Mouse (Mus musculus): ENCODE results near the gene Fiz1. TPM values are rescaled to one million over a fixed set of nuclear protein-coding genes. Genes with fewer than 3 reads are reported as not detected.

Gene Fiz1
- 25.6 and 32.0 TPM in 2 replicates for total RNA-seq (2017)

GRCm38 (mm10) chr7:5014251-5015117 lies at the start of gene Fiz1, which contains the start of gene Zfp524:
Fiz1 (minus strand) TSS chr7:5014697.
Zfp524 (plus strand) TSS chr7:5014415.
- ATAC-seq (replicated peaks in 1 of 2; ENCODE audit: insufficient read depth in 1 of 2, low FRiP score in 2 of 2, low TSS enrichment in 1 of 2, low read depth in 1 of 2, poor library complexity in 2 of 2, severe bottlenecking in 2 of 2), result peak; percentile 61 to 66

- no peak for ATAC-seq (replicated peaks in 1 of 2; ENCODE audit: insufficient read depth in 1 of 2, low FRiP score in 2 of 2, low TSS enrichment in 1 of 2, low read depth in 1 of 2, poor library complexity in 2 of 2, severe bottlenecking in 2 of 2)
These were observed 48.0 kb upstream of the Fiz1 start for GRCm38 (mm10) chr7:5062360-5063001.

GRCm38 (mm10) chr7:5061774-5062359 lies 47.4 kb upstream of the Fiz1 start, which contains the start of gene U2af2:
U2af2 (plus strand) TSS chr7:5062143.
- peak; percentile 12 to 33; a peak in 2 of 4 replicates for ATAC-seq (replicated peaks in 1 of 2; ENCODE audit: insufficient read depth in 1 of 2, low FRiP score in 2 of 2, low TSS enrichment in 1 of 2, low read depth in 1 of 2, poor library complexity in 2 of 2, severe bottlenecking in 2 of 2)

GRCm38 (mm10) chr7:5060944-5061773 lies 46.7 kb upstream of the Fiz1 start:
- ATAC-seq (replicated peaks in 1 of 2; ENCODE audit: insufficient read depth in 1 of 2, low FRiP score in 2 of 2, low TSS enrichment in 1 of 2, low read depth in 1 of 2, poor library complexity in 2 of 2, severe bottlenecking in 2 of 2), result peak; percentile 68 to 69

GRCm38 (mm10) chr7:5060239-5060731 lies 45.8 kb upstream of the Fiz1 start:
- ATAC-seq (replicated peaks in 1 of 2; ENCODE audit: insufficient read depth in 1 of 2, low FRiP score in 2 of 2, low TSS enrichment in 1 of 2, low read depth in 1 of 2, poor library complexity in 2 of 2, severe bottlenecking in 2 of 2), result peak in 1 of 2 experiments; percentile 21; a peak in 1 of 4 replicates

- ATAC-seq (replicated peaks in 1 of 2; ENCODE audit: insufficient read depth in 1 of 2, low FRiP score in 2 of 2, low TSS enrichment in 1 of 2, low read depth in 1 of 2, poor library complexity in 2 of 2, severe bottlenecking in 2 of 2), result no peak
These were observed 44.9 kb upstream of the Fiz1 start for GRCm38 (mm10) chr7:5059421-5059820.

GRCm38 (mm10) chr7:5058631-5059030 lies 44.1 kb upstream of the Fiz1 start:
- no peak for ATAC-seq (replicated peaks in 1 of 2; ENCODE audit: insufficient read depth in 1 of 2, low FRiP score in 2 of 2, low TSS enrichment in 1 of 2, low read depth in 1 of 2, poor library complexity in 2 of 2, severe bottlenecking in 2 of 2)

GRCm38 (mm10) chr7:5057804-5058203 lies 43.3 kb upstream of the Fiz1 start:
- peak; percentile 6 to 10; a peak in 2 of 4 replicates for ATAC-seq (replicated peaks in 1 of 2; ENCODE audit: insufficient read depth in 1 of 2, low FRiP score in 2 of 2, low TSS enrichment in 1 of 2, low read depth in 1 of 2, poor library complexity in 2 of 2, severe bottlenecking in 2 of 2)

GRCm38 (mm10) chr7:5057381-5057780 lies 42.9 kb upstream of the Fiz1 start:
- ATAC-seq (replicated peaks in 1 of 2; ENCODE audit: insufficient read depth in 1 of 2, low FRiP score in 2 of 2, low TSS enrichment in 1 of 2, low read depth in 1 of 2, poor library complexity in 2 of 2, severe bottlenecking in 2 of 2), result no peak

GRCm38 (mm10) chr7:5056651-5057263 lies 42.3 kb upstream of the Fiz1 start:
- ATAC-seq (replicated peaks in 1 of 2; ENCODE audit: insufficient read depth in 1 of 2, low FRiP score in 2 of 2, low TSS enrichment in 1 of 2, low read depth in 1 of 2, poor library complexity in 2 of 2, severe bottlenecking in 2 of 2), result no peak

- ATAC-seq (replicated peaks in 1 of 2; ENCODE audit: insufficient read depth in 1 of 2, low FRiP score in 2 of 2, low TSS enrichment in 1 of 2, low read depth in 1 of 2, poor library complexity in 2 of 2, severe bottlenecking in 2 of 2), result no peak
These were observed 39.1 kb upstream of the Fiz1 start for GRCm38 (mm10) chr7:5053456-5054179.

- no peak for ATAC-seq (replicated peaks in 1 of 2; ENCODE audit: insufficient read depth in 1 of 2, low FRiP score in 2 of 2, low TSS enrichment in 1 of 2, low read depth in 1 of 2, poor library complexity in 2 of 2, severe bottlenecking in 2 of 2)
These were observed 38.4 kb upstream of the Fiz1 start for GRCm38 (mm10) chr7:5052931-5053343.

GRCm38 (mm10) chr7:5052438-5052837 lies 37.9 kb upstream of the Fiz1 start:
- no peak for ATAC-seq (replicated peaks in 1 of 2; ENCODE audit: insufficient read depth in 1 of 2, low FRiP score in 2 of 2, low TSS enrichment in 1 of 2, low read depth in 1 of 2, poor library complexity in 2 of 2, severe bottlenecking in 2 of 2)

- peak; percentile 48 to 52; a peak in 3 of 4 replicates for ATAC-seq (replicated peaks in 1 of 2; ENCODE audit: insufficient read depth in 1 of 2, low FRiP score in 2 of 2, low TSS enrichment in 1 of 2, low read depth in 1 of 2, poor library complexity in 2 of 2, severe bottlenecking in 2 of 2)
These were observed 37.0 kb upstream of the Fiz1 start, which contains the start of gene Zfp580 for GRCm38 (mm10) chr7:5051193-5052192. Zfp580 (plus strand) TSS chr7:5051538.

- peak; percentile 20 to 24; a peak in 1 of 4 replicates for ATAC-seq (replicated peaks in 1 of 2; ENCODE audit: insufficient read depth in 1 of 2, low FRiP score in 2 of 2, low TSS enrichment in 1 of 2, low read depth in 1 of 2, poor library complexity in 2 of 2, severe bottlenecking in 2 of 2)
These were observed 32.8 kb upstream of the Fiz1 start for GRCm38 (mm10) chr7:5047313-5047712.
